Mouse (Mus musculus) testis, adult 10 weeks (tissue): ENCODE measurements around the gene Olfr850. TPM values are rescaled to one million over a fixed set of nuclear protein-coding genes. Genes with fewer than 3 reads are reported as not detected.

Source experiments
- polyA plus RNA-seq: library from polyadenylated mRNA; stranded (reverse); fragments of 350-450 nt; fragmentation: Illumina TruSeq; extraction: RNeasy Lipid Tissue Mini Kit (QIAGEN cat#74804); gene quantifications from one replicate; pipeline ENCODE4 v1.2.3, GENCODE M21; 2014; ENCODE audit warnings: low read depth, low replicate concordance

The Olfr850 gene
- not detected for polyA plus RNA-seq

GRCm38 (mm10) chr9:19478148-19478547, at the start of gene Olfr850:
Olfr850 (minus strand) TSS chr9:19478248.

GRCm38 (mm10) chr9:19492995-19493394, 14.9 kb upstream of the Olfr850 start, which contains the start of gene Olfr851:
Olfr851 (plus strand) TSS chr9:19493295.

GRCm38 (mm10) chr9:19439966-19440365, 38.1 kb downstream of the Olfr850 start, which contains the start of gene Olfr849:
Olfr849 (plus strand) TSS chr9:19440266.

Other genes starting within 250 kb of the Olfr850 start
- not detected for gene Olfr843, start 226.3 kb downstream of the Olfr850 start, polyA plus RNA-seq
- gene Olfr844, start 161.9 kb downstream of the Olfr850 start, polyA plus RNA-seq = not detected
- gene Olfr845, start 141.8 kb downstream of the Olfr850 start, polyA plus RNA-seq = not detected
- not detected for gene Olfr846, start 114.2 kb downstream of the Olfr850 start, polyA plus RNA-seq
- gene Olfr847, start 99.6 kb downstream of the Olfr850 start, polyA plus RNA-seq = not detected
- gene Olfr849, start 38.0 kb downstream of the Olfr850 start, polyA plus RNA-seq = not detected
- gene Olfr851, start 15.0 kb upstream of the Olfr850 start, polyA plus RNA-seq = not detected
- not detected for gene Olfr853, start 62.8 kb upstream of the Olfr850 start, polyA plus RNA-seq
- not detected for gene Olfr854, start 89.1 kb upstream of the Olfr850 start, polyA plus RNA-seq
- gene Olfr855, start 104.4 kb upstream of the Olfr850 start, polyA plus RNA-seq = not detected
- gene Zfp317, start 143.9 kb upstream of the Olfr850 start, polyA plus RNA-seq = 25.1 TPM
- not detected for gene Olfr857, start 231.2 kb upstream of the Olfr850 start, polyA plus RNA-seq